Mouse (Mus musculus): ENCODE results near the gene Dgkh.
A peak's percentile ranks its signal among the peaks of the same experiment; 100 is the strongest.

- peak; percentile 84 for TF ChIP-seq CTCF (IDR thresholded peaks at IDR 0.05)
- TF ChIP-seq EP300 (IDR thresholded peaks at IDR 0.05) = no peak
Measured at GRCm38 (mm10) chr14:78669986-78670385, 62.6 kb downstream of the Dgkh start.

Measured in lung, postnatal 0 days (tissue).